Mouse (Mus musculus) cerebellum, adult 2 months (tissue): ENCODE results near the gene G430095P16Rik.

ENCODE experiments used
- CTCF ChIP-seq: fragments of 200-500 bp; IDR thresholded peaks from 2 replicates; pipeline ENCODE4 v1.5.1; 2011; ENCODE audit warnings: low read depth, mild to moderate bottlenecking, control low read depth, low read length, moderate library complexity, borderline replicate concordance; ENCODE audit not compliant: insufficient read depth
- POLR2A ChIP-seq: fragments of 200-500 bp; IDR thresholded peaks from 2 replicates; pipeline ENCODE4 v1.6.1; 2011; ENCODE audit warnings: low read length, control low read depth, borderline replicate concordance; ENCODE audit not compliant: insufficient read depth

DNA sequence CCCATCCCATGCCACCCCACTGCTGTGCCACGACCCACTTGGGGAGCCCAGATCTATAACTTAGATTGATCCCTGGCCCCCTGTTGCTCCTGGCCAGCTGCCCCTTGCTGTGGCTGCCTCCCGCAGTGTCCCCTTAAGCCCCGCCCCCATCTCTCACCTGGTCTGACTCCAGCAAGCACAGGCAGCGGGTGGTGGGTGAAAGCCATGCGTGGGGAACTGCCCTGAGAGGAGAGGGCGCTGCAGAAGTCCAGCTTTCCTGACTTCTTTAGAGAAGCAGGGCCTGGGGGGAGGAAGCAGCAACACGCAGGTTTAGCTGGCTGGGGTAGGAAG lies 729 bp downstream of the G430095P16Rik start:
- TF ChIP-seq CTCF, result no peak
- TF ChIP-seq POLR2A, result no peak
